Mouse (Mus musculus) bone marrow, adult 2 months (tissue): ENCODE measurements around the gene Qrfp. TPM values are rescaled to one million over a fixed set of nuclear protein-coding genes. Genes with fewer than 3 reads are reported as not detected.

ENCODE experiments used
- H3K27ac ChIP-seq: fragments of 200-500 bp; 2 replicates; pipeline ENCODE4 v1.5.1; 2012; ENCODE audit warnings: low read depth, mild to moderate bottlenecking, control low read depth, inconsistent platforms, low read length; ENCODE audit not compliant: control insufficient read depth, poor library complexity, insufficient read depth
- H3K4me1 ChIP-seq: fragments of 200-500 bp; 2 replicates; pipeline ENCODE4 v1.6.1; 2011; ENCODE audit warnings: low read length; ENCODE audit not compliant: control insufficient read depth, insufficient read depth
- H3K4me3 ChIP-seq: fragments of 200-500 bp; replicated peaks from 2 replicates; pipeline ENCODE3; 2011; ENCODE audit warnings: mild to moderate bottlenecking, low read depth, low read length, control low read depth; ENCODE audit not compliant: control insufficient read depth
- CTCF ChIP-seq: fragments of 200-500 bp; IDR thresholded peaks from 2 replicates; pipeline ENCODE4 v1.5.1; 2011; ENCODE audit warnings: low read length, control low read depth; ENCODE audit not compliant: control insufficient read depth, insufficient read depth
- POLR2A ChIP-seq: fragments of 200-500 bp; IDR thresholded peaks from 2 replicates; pipeline ENCODE4 v1.6.1; 2011; ENCODE audit warnings: low read depth, mild to moderate bottlenecking, control low read depth, low read length, borderline replicate concordance; ENCODE audit not compliant: control insufficient read depth
- WGBS: fragments of 180-500 bp; shearing (Covaris S2); methylation state at CpG from one replicate; pipeline ENCODE4 v1.1.7; 2018; 5-methylcytosine and 5-hydroxymethylcytosine counted together
- polyA plus RNA-seq: library from polyadenylated mRNA; stranded (reverse); fragments of >200 nt; gene quantifications from 2 replicates; pipeline ENCODE4 v1.2.4, GENCODE M21; 2011; ENCODE audit warnings: low replicate concordance; ENCODE audit not compliant: missing spikeins, insufficient read depth, insufficient read length

Qrfp gene
- polyA plus RNA-seq, 1 experiment = 0.85 TPM

DNA sequence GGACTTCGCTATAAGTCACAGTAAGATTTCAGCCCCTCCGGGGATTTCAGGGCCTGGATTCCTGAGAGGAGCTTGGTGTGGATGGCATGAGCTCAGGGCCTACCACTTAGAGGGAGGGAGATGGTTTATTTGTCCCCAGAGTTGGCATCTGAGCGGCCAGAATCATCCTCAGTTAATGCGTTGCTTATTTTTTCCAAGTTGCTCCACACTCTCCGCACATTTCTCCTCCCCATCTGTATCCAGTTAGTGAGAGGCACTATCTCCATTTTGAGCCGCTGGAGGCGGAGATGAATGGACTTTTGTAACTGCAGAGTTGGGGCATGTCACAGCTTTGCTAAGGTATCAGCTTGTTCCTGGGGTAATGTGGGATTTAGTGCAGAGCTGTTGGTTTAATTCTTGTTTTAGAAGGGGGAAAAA, 49.3 kb downstream of the Qrfp start:
- WGBS = 31% methylated on average over 7 of the region's 7 CpGs
- H3K27ac ChIP-seq = peak overlapping the region; percentile 12; the same call in 1 of the 2 replicates
- H3K4me1 ChIP-seq = no peaks in the 10 kb centered on the region; the same call in 1 of the 2 replicates
- no peak for TF ChIP-seq POLR2A
- no peak for TF ChIP-seq CTCF
- peak overlapping the region; percentile 40 for H3K4me3 ChIP-seq

- no peaks in the 10 kb centered on the region; the same call in 1 of the 2 replicates for H3K4me1 ChIP-seq
- 3% methylated on average over 1 of the region's 1 CpGs for WGBS
- TF ChIP-seq POLR2A (no peak), CTCF (no peak)
- H3K4me3 ChIP-seq = peak overlapping the region; percentile 64
- no peak overlapping the region for H3K27ac ChIP-seq
These were observed 49.9 kb downstream of the Qrfp start for GRCm38 (mm10) chr2:31760486-31760885.

- TF ChIP-seq POLR2A = 0 out of 2 replicates have a peak, but pooled peaks have one; percentile 6
- TF ChIP-seq CTCF = no peak
- WGBS = under 1% methylated on average over 42 of the region's 42 CpGs
- peak overlapping the region; percentile 61; the same call in 1 of the 2 replicates for H3K27ac ChIP-seq
- H3K4me1 ChIP-seq = no peaks in the 10 kb centered on the region; the same call in 1 of the 2 replicates
- peak overlapping the region; percentile 61 for H3K4me3 ChIP-seq
These were observed 50.5 kb downstream of the Qrfp start for GRCm38 (mm10) chr2:31759751-31760460.

- no peak overlapping the region for H3K27ac ChIP-seq
- no peak overlapping the region for H3K4me3 ChIP-seq
- H3K4me1 ChIP-seq = no peaks in the 10 kb centered on the region; the same call in 1 of the 2 replicates
- WGBS = 84% methylated on average over 5 of the region's 5 CpGs
- no peak for TF ChIP-seq CTCF
These were observed 51.4 kb downstream of the Qrfp start for GRCm38 (mm10) chr2:31758966-31759365.

- H3K27ac ChIP-seq = no peak overlapping the region
- TF ChIP-seq POLR2A (no peak), CTCF (no peak)
- H3K4me3 ChIP-seq = no peak overlapping the region
- H3K4me1 ChIP-seq = no peaks in the 10 kb centered on the region; the same call in 1 of the 2 replicates
These were observed 52.9 kb downstream of the Qrfp start for GRCm38 (mm10) chr2:31757472-31757871.

Other genes starting within 250 kb of the Qrfp start
- gene Fubp3, start 237.9 kb downstream of the Qrfp start, polyA plus RNA-seq = 9.0 and 39.8 TPM in 2 replicates
- gene Prdm12, start 170.5 kb downstream of the Qrfp start, polyA plus RNA-seq = not detected in 2 replicates
- gene Exosc2, start 139.9 kb downstream of the Qrfp start, polyA plus RNA-seq = 26.1 and 36.0 TPM in 2 replicates
- 24.3 and 35.0 TPM in 2 replicates for gene Abl1, start 122.2 kb downstream of the Qrfp start, polyA plus RNA-seq
- not detected in 2 replicates for gene Fibcd1, start 35.4 kb upstream of the Qrfp start, polyA plus RNA-seq
- not detected in 2 replicates for gene Lamc3, start 76.7 kb upstream of the Qrfp start, polyA plus RNA-seq
- 1.2 TPM in 1 of 2 replicates, not detected in the other for gene Aif1l, start 139.6 kb upstream of the Qrfp start, polyA plus RNA-seq
- 66.2 and 80.0 TPM in 2 replicates for gene Nup214, start 163.9 kb upstream of the Qrfp start, polyA plus RNA-seq